Mouse (Mus musculus) intestine, embryonic 16.5 days (tissue): ENCODE results near the gene Gm20388. TPM values are rescaled to one million over a fixed set of nuclear protein-coding genes. Genes with fewer than 3 reads are reported as not detected.

Source experiments
- ATAC-seq: fragments of 200-750 bp; cut with Nextera tagmentation; 2 replicates; pipeline ENCODE4 v1.8.0; 2017; ENCODE audit warnings: moderate TSS enrichment, moderate library complexity
- H3K27ac ChIP-seq: fragments of 300-500 bp; sonication (generic); 2 replicates; pipeline ENCODE4 v1.5.1; 2014; ENCODE audit warnings: mild to moderate bottlenecking, low read length
- H3K27me3 ChIP-seq: fragments of 300-500 bp; sonication (generic); replicated peaks from 2 replicates; pipeline ENCODE4 v1.6.1; 2014; ENCODE audit warnings: low read length, control low read depth, mixed read lengths; ENCODE audit not compliant: control insufficient read depth, insufficient read depth
- H3K36me3 ChIP-seq: fragments of 300-500 bp; sonication (generic); 2 replicates; pipeline ENCODE4 v1.6.1; 2014; ENCODE audit warnings: low read length, control low read depth; ENCODE audit not compliant: control insufficient read depth, insufficient read depth
- H3K4me1 ChIP-seq: fragments of 300-500 bp; sonication (generic); 2 replicates; pipeline ENCODE4 v1.6.1; 2014; ENCODE audit warnings: low read length, control low read depth, mixed read lengths; ENCODE audit not compliant: control insufficient read depth, insufficient read depth
- H3K4me2 ChIP-seq: fragments of 300-500 bp; sonication (generic); 2 replicates; pipeline ENCODE4 v1.6.1; 2014; ENCODE audit warnings: low read depth, low read length, control low read depth
- H3K4me3 ChIP-seq: fragments of 300-500 bp; sonication (generic); 2 replicates; pipeline ENCODE4 v1.5.1; 2014; ENCODE audit warnings: mild to moderate bottlenecking, low read length
- H3K9ac ChIP-seq: fragments of 300-500 bp; sonication (generic); 2 replicates; pipeline ENCODE4 v1.6.1; 2014; ENCODE audit warnings: low read depth, low read length
- H3K9me3 ChIP-seq: fragments of 300-500 bp; sonication (generic); 2 replicates; pipeline ENCODE4 v1.6.1; 2016; ENCODE audit warnings: low read length, control low read depth; ENCODE audit not compliant: control insufficient read depth
- WGBS: fragments of 180-500 bp; shearing (Covaris S2); extraction: QIAGEN DNeasy Blood & Tissue Kit; methylation state at CpG from one replicate; pipeline ENCODE4 v1.1.7; 2014; 5-methylcytosine and 5-hydroxymethylcytosine counted together
- polyA plus RNA-seq: library from polyadenylated mRNA; unstranded; fragments of >200 nt; fragmentation: Nextera tagmentation; extraction: Ambion mirVana; gene quantifications from 2 replicates; pipeline ENCODE4 v1.2.1, GENCODE M21; 2015

The Gm20388 gene
- polyA plus RNA-seq, 1 experiment from 2014 or later = 5.8 TPM

- peaks cover 17% of the 10 kb centered on the region for H3K4me1 ChIP-seq
- H3K4me3 ChIP-seq = no peak overlapping the region
- H3K36me3 ChIP-seq = no peaks in the 10 kb centered on the region
- H3K4me2 ChIP-seq = no peak overlapping the region
- no peaks in the 10 kb centered on the region for H3K9me3 ChIP-seq
- 18% methylated on average over 3 of the region's 3 CpGs for WGBS
- H3K27ac ChIP-seq = no peak overlapping the region
- H3K27me3 ChIP-seq = no peaks in the 10 kb centered on the region
- no peak overlapping the region for H3K9ac ChIP-seq
- no peak for ATAC-seq
Measured at GRCm38 (mm10) chr8:123634395-123635131, 3723.9 kb downstream of the Gm20388 start.

DNA sequence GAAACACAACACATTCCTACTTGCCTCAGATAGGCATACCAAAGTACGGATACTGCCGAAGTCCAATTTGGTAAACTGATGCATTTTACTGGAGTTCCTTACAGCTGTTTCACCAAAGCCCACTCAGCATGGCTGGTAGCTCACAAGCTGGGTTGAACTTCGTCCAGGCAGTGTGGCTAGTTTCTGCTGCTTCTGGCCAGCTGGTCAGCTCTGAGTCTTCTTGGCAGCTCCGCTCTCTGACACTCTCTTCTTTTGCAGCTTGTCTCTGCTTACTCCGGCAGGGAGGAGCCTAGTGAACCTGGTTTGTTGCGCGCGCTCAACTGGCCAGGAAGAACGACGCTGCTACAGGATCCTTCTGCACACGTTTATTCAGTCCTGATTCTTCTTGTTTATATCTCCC is 3725.0 kb downstream of the Gm20388 start:
- no peaks in the 10 kb centered on the region for H3K9me3 ChIP-seq
- no peak for ATAC-seq
- no peaks in the 10 kb centered on the region for H3K27me3 ChIP-seq
- H3K4me2 ChIP-seq = no peak overlapping the region
- peaks cover 17% of the 10 kb centered on the region for H3K4me1 ChIP-seq
- no peak overlapping the region for H3K9ac ChIP-seq
- no peak overlapping the region for H3K27ac ChIP-seq
- 69% methylated on average over 11 of the region's 11 CpGs for WGBS
- no peaks in the 10 kb centered on the region for H3K36me3 ChIP-seq
- H3K4me3 ChIP-seq = no peak overlapping the region

- ATAC-seq = no peak
- Histone ChIP-seq H3K9me3 (no peaks in the 10 kb centered on the region), H3K9ac (no peak overlapping the region; the same call in 1 of the 2 replicates), H3K27me3 (0 out of 2 replicates have a peak, but pooled peaks cover 3% of the 10 kb centered on the region), H3K4me2 (peak overlapping the region; percentile 46), H3K4me1 (peaks cover 15% of the 10 kb centered on the region), H3K4me3 (peak overlapping the region; percentile 19; the same call in 1 of the 2 replicates), H3K36me3 (no peaks in the 10 kb centered on the region), H3K27ac (no peak overlapping the region; the same call in 1 of the 2 replicates)
- WGBS = 20% methylated on average over 25 of the region's 25 CpGs
Measured at GRCm38 (mm10) chr8:123643330-123644051, 3732.8 kb downstream of the Gm20388 start.

GRCm38 (mm10) chr8:123645229-123645628 is 3734.6 kb downstream of the Gm20388 start:
- peak; percentile 78 for ATAC-seq
- no peaks in the 10 kb centered on the region for H3K36me3 ChIP-seq
- 0 out of 2 replicates have a peak, but pooled peaks cover 3% of the 10 kb centered on the region for H3K27me3 ChIP-seq
- H3K9me3 ChIP-seq = no peaks in the 10 kb centered on the region
- peak overlapping the region; percentile 17; the same call in 1 of the 2 replicates for H3K4me2 ChIP-seq
- peaks cover 26% of the 10 kb centered on the region for H3K4me1 ChIP-seq
- no peak overlapping the region for H3K4me3 ChIP-seq
- 56% methylated on average over 9 of the region's 9 CpGs for WGBS
- H3K9ac ChIP-seq = peak overlapping the region; percentile 46
- peak overlapping the region; percentile 89 for H3K27ac ChIP-seq

GRCm38 (mm10) chr8:123648245-123649170 is 3737.9 kb downstream of the Gm20388 start:
- no peaks in the 10 kb centered on the region for H3K27me3 ChIP-seq
- 41% methylated on average over 17 of the region's 17 CpGs for WGBS
- H3K4me2 ChIP-seq = peak overlapping the region; percentile 20
- no peaks in the 10 kb centered on the region for H3K36me3 ChIP-seq
- peak overlapping the region; percentile 86 for H3K27ac ChIP-seq
- peak; percentile 71 for ATAC-seq
- no peak overlapping the region for H3K4me3 ChIP-seq
- H3K9ac ChIP-seq = 0 out of 2 replicates have a peak overlapping the region, but pooled peaks have one; percentile 17
- no peaks in the 10 kb centered on the region for H3K9me3 ChIP-seq
- peaks cover 35% of the 10 kb centered on the region for H3K4me1 ChIP-seq

DNA sequence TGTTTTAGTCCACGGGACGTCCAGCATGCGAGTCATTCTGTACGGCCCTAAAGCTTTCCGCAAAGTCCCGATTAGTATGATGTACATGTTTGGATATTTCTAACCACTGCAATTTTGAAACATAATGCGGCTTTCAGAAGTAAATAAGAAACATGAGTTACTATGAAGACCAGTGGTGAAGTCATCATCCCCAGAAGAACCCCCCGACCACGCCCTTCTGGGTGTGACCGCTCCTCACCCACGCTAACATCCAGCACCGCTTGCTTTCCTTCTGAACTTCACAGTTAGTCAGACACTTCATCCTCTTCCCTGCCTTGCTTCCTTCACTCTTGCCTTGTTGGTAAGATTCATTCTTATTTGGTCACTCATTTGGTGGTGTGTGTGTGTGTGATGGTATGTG is 3738.8 kb downstream of the Gm20388 start:
- WGBS = 69% methylated on average over 12 of the region's 12 CpGs
- peak overlapping the region; percentile 20; the same call in 1 of the 2 replicates for H3K4me2 ChIP-seq
- peaks cover 33% of the 10 kb centered on the region for H3K4me1 ChIP-seq
- H3K27ac ChIP-seq = no peak overlapping the region
- ATAC-seq = no peak
- H3K27me3 ChIP-seq = no peaks in the 10 kb centered on the region
- H3K9ac ChIP-seq = no peak overlapping the region
- H3K4me3 ChIP-seq = no peak overlapping the region
- H3K9me3 ChIP-seq = no peaks in the 10 kb centered on the region
- H3K36me3 ChIP-seq = no peaks in the 10 kb centered on the region

DNA sequence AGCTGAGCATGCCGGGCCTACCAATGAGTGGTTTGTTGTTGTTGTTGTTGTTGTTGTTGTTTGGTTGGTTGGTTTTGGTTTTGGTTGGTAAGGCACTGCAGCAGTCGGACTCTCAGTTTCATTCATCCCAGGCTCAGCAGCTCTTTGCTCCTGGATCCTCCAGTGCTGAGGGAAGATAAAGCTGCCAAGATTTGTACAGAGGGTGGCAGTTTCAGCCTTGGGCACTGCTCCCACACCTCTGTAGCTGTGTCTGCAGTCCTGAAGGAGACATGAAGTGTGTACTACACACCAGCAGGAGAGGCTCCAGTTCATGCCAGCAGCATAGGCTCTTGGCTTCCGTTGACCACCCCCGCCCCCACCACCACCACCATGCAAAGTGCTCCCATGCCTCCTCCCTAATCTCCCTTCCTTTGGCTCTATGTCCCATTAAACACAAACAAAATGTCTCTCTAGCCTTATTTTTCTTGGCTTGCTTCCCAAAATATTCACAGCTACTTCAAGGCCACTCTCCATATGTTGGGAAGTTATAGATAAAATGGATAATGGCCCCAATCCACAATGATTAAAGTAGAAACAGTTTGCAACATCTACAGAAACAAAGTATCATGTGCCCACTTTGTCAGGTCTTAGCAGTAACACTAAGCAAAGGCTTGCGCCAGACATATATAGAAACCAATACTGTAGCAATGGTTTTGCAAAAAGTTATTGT is 3740.9 kb downstream of the Gm20388 start:
- no peak overlapping the region for H3K9ac ChIP-seq
- H3K4me1 ChIP-seq = peaks cover 38% of the 10 kb centered on the region
- H3K9me3 ChIP-seq = no peaks in the 10 kb centered on the region
- no peaks in the 10 kb centered on the region for H3K27me3 ChIP-seq
- ATAC-seq = no peak
- H3K36me3 ChIP-seq = no peaks in the 10 kb centered on the region
- H3K4me3 ChIP-seq = no peak overlapping the region
- no peak overlapping the region for H3K27ac ChIP-seq
- no peak overlapping the region for H3K4me2 ChIP-seq
- WGBS = 75% methylated on average over 5 of the region's 5 CpGs

GRCm38 (mm10) chr8:123652641-123653040 is 3742.0 kb downstream of the Gm20388 start:
- WGBS = 67% methylated on average over 4 of the region's 4 CpGs
- no peak overlapping the region for H3K4me3 ChIP-seq

More at GRCm38 (mm10) chr8:123652641-123653040, 3742.0 kb downstream of the Gm20388 start:
- Histone ChIP-seq H3K36me3 (no peaks in the 10 kb centered on the region), H3K9me3 (no peaks in the 10 kb centered on the region), H3K9ac (no peak overlapping the region), H3K4me1 (peaks cover 38% of the 10 kb centered on the region), H3K27ac (no peak overlapping the region), H3K4me2 (no peak overlapping the region), H3K27me3 (no peaks in the 10 kb centered on the region)
- ATAC-seq = no peak
